Mouse (Mus musculus) forebrain, embryonic 16.5 days (tissue): ENCODE measurements at regions not wholly inside any gene's neighbourhood (a gene's known extent, or its start where the extent isn't known, plus 50 kb on each side); places are given as distances from the start of the nearest gene placed in this dataset.
"Not testable (repeated sequence)": the region's sequence is repeated elsewhere in the genome, so short reads cannot be mapped to it uniquely, and the experiment has no call there.

Source experiments
- ATAC-seq: fragments of 200-750 bp; cut with Nextera tagmentation; 2 replicates; pipeline ENCODE4 v1.8.0; 2017; ENCODE audit warnings: mild to moderate bottlenecking, moderate library complexity
- H3K27ac ChIP-seq: fragments of 300-500 bp; sonication (generic); 2 replicates; pipeline ENCODE4 v1.5.1; 2014; ENCODE audit warnings: low read length, control low read depth
- H3K27me3 ChIP-seq: fragments of 300-500 bp; sonication (generic); replicated peaks from 2 replicates; pipeline ENCODE4 v1.6.1; 2014; ENCODE audit warnings: low read length; ENCODE audit not compliant: control insufficient read depth, insufficient read depth
- H3K36me3 ChIP-seq: fragments of 300-500 bp; sonication (generic); 2 replicates; pipeline ENCODE4 v1.6.1; 2014; ENCODE audit not compliant: control insufficient read depth, insufficient read depth
- H3K4me1 ChIP-seq: fragments of 300-500 bp; sonication (generic); replicated peaks from 2 replicates; pipeline ENCODE4 v1.6.1; 2014; ENCODE audit warnings: low read length; ENCODE audit not compliant: control insufficient read depth, insufficient read depth
- H3K4me2 ChIP-seq: fragments of 300-500 bp; sonication (generic); 2 replicates; pipeline ENCODE4 v1.6.1; 2014; ENCODE audit warnings: mild to moderate bottlenecking, low read length, control low read depth
- H3K4me3 ChIP-seq: fragments of 300-500 bp; sonication (generic); replicated peaks from 2 replicates; pipeline ENCODE4 v1.5.1; 2014; ENCODE audit warnings: mild to moderate bottlenecking, low read length, control low read depth
- H3K9ac ChIP-seq: fragments of 300-500 bp; sonication (generic); replicated peaks from 2 replicates; pipeline ENCODE4 v1.6.1; 2014; ENCODE audit warnings: low read depth, low read length, control low read depth
- H3K9me3 ChIP-seq: fragments of 300-500 bp; sonication (generic); 2 replicates; pipeline ENCODE4 v1.6.1; 2016; ENCODE audit warnings: low read length; ENCODE audit not compliant: control insufficient read depth
- WGBS: fragments of 180-500 bp; shearing (Covaris S2); extraction: QIAGEN DNeasy Blood & Tissue Kit; methylation state at CpG from one replicate; pipeline ENCODE4 v1.1.7; 2014; 5-methylcytosine and 5-hydroxymethylcytosine counted together

DNA sequence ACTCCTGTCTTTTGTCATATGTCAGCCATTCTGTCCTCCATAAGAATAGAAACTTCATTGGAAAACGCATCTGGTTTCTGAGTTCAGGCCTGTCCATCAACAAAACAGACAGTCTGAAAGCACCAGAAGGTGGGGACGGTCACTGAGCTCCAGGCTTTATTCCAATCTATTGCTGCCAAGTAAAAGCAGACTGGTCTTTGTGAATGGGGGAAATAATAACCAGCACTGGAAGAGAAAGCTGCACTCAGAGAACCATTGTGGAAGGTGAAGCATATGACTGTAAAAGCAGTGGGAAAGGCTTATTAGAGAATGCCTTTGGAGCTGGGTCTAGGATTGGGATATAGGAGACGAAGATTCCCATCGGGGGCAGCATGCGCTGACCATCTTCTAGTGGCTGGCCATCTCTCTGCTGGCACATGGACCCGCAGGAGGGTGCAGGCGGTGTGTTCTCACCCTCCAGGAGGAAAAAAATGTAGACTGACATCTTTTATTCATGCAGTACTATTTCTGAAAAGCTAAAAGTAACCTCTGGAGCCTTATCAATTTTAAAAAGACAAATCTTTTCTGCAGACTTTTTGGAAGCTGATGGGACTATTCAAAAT, 1638.0 kb downstream of the Car8 start:
- Histone ChIP-seq H3K9me3 (no peaks in the 10 kb centered on the region), H3K36me3 (no peaks in the 10 kb centered on the region), H3K27me3 (no peaks in the 10 kb centered on the region), H3K4me3 (no peak overlapping the region), H3K4me1 (no peaks in the 10 kb centered on the region; the same call in 1 of the 2 replicates), H3K27ac (peak overlapping the region; percentile 44), H3K4me2 (no peak overlapping the region), H3K9ac (no peak overlapping the region)
- 46% methylated on average over 7 of the region's 7 CpGs for WGBS
- ATAC-seq, result peak; percentile 85

GRCm38 (mm10) chr4:6596321-6596720, 1642.5 kb downstream of the Car8 start:
- Histone ChIP-seq H3K4me2 (no peak overlapping the region), H3K9me3 (no peaks in the 10 kb centered on the region), H3K36me3 (no peaks in the 10 kb centered on the region), H3K27me3 (no peaks in the 10 kb centered on the region), H3K9ac (no peak overlapping the region), H3K4me3 (no peak overlapping the region), H3K27ac (no peak overlapping the region), H3K4me1 (no peaks in the 10 kb centered on the region; the same call in 1 of the 2 replicates)
- WGBS, result 74% methylated on average over 1 of the region's 1 CpGs
- no peak for ATAC-seq

DNA sequence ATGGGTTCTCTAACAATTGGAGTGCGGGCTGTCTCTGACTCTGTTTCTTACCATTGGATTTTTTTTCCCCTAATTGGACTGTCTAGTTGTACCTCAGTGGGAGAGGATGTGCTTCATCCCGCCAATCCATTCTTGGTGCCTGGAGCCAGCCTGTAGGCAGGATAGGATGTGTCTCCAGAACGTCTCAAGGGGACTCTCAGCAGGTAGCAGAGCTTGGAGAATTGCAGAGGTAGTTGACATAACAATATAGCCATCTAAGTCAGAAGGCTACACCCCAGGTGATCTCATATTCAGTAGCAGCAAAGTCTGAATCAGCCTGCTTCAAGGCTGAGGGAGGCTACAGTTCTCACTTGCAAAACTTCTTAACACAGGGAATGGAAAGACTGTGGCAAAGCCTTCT, 1646.0 kb downstream of the Car8 start:
- WGBS, result 75% methylated on average over 3 of the region's 3 CpGs
- H3K27me3 ChIP-seq, result not testable (repeated sequence)

DNA sequence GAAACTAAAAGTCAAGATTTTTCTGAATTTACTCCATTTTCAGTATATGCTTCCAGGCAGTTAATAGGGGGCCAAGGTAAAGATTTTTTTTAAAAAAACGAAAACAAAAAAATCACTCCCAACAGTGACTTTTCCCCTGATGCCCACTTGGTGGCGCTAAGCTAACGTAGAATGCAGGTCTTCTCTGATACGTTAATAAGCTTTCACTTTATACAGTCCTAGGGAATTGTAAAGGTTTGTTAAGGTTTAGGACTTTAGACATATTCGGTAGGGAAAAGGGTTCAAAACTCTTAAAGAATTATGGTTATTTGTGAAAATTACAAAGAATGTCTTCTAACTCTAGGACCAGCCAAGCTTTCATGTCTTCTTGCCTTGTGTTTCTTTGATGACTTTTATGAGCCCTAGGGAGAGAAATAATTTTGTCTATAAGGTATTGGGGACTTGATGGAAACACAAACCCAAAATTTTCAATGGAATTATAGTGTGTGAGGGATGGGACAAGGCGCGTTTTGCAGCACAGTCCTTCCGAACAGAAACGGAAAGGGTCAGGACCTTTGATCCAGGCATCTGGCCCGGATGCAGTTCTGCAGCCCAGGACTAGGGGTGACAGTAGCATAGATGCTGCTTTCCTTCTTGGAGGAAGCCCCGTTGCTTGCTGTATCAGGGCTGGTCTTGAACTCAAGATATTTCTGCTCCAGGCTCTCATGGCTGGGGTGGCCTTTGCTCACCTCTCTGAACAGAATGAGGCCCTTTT, 1677.1 kb downstream of the Car8 start:
- WGBS, result 40% methylated on average over 11 of the region's 11 CpGs
- no peaks in the 10 kb centered on the region for H3K4me1 ChIP-seq
- ATAC-seq, result peak; percentile 75

More for the DNA sequence above, 1646.0 kb downstream of the Car8 start:
- ATAC-seq, H3K4me3 ChIP-seq, H3K36me3 ChIP-seq, H3K4me1 ChIP-seq, H3K4me2 ChIP-seq, H3K9ac ChIP-seq, H3K9me3 ChIP-seq, H3K27ac ChIP-seq: not testable (repeated sequence)

DNA sequence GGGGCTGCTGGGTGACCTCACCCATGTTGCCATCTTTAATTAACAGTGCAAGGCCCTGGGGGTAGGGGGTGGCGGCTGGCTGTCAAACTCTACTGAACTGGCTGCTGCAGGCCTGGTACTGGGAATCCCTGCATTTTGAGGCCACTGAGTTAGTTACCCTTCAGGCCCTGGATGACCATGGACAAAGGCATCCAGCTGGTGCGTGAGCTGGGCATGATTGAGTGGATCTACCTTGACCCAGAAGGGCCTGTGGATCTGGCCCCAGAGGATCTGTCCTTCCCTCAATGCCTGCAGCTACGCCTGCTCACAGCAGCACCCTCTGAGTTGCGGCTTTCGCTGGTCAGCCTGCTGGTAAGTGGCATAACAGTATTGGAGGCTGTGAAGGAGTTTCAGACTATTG, 1699.2 kb downstream of the Car8 start:
- no peaks in the 10 kb centered on the region for H3K36me3 ChIP-seq
- no peak overlapping the region for H3K4me3 ChIP-seq
- ATAC-seq, result no peak
- H3K27me3 ChIP-seq, result no peaks in the 10 kb centered on the region
- H3K4me2 ChIP-seq, result no peak overlapping the region
- H3K4me1 ChIP-seq, result no peaks in the 10 kb centered on the region
- H3K27ac ChIP-seq, result no peak overlapping the region
- H3K9ac ChIP-seq, result no peak overlapping the region
- 92% methylated on average over 5 of the region's 5 CpGs for WGBS
- H3K9me3 ChIP-seq, result no peaks in the 10 kb centered on the region

More for the DNA sequence above, 1677.1 kb downstream of the Car8 start:
- Histone ChIP-seq H3K27me3 (no peaks in the 10 kb centered on the region), H3K36me3 (no peaks in the 10 kb centered on the region), H3K4me3 (no peak overlapping the region), H3K9me3 (no peaks in the 10 kb centered on the region), H3K9ac (no peak overlapping the region), H3K27ac (no peak overlapping the region), H3K4me2 (no peak overlapping the region)

DNA sequence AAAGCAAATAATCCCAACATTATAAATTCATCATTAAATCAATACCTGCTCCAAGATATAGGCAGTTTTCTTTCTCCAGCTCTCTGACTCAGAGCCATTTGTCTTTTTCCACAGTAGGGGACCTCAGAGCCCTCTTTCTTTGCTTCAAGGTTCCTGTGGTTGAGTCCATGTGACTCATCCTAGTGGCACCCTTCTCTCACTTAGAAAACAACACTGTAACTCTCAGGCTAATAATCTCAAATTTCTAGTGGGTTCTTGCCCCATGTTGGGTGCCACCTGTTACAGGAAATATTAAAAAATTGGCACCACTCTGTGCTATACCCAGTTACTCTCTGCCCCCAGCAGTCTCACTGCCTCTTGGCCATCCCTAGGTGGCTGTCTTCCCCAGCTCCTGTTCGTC, 1706.4 kb downstream of the Car8 start:
- WGBS, result 93% methylated on average over 1 of the region's 1 CpGs
- H3K9ac ChIP-seq, result no peak overlapping the region
- ATAC-seq, result no peak

DNA sequence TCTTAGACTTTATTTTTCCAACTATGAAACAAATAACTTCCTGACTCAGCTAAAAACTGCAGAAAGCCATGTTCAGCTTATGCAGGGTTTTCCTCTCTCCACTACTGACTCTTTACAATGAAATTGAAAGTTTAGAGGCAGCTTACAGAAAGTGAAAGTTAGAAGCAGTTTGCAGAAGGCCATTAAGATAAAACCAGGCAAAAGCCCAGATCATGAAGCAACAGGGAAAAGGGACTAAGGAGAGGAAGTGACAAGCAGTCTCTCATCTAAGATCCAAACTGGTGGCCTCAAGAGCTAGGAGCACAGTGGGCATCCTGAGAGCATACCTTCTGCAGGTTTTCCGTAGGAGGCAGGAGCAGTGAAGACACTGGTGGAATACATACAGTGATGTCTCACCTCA, 1721.2 kb downstream of the Car8 start:
- no peaks in the 10 kb centered on the region for H3K9me3 ChIP-seq
- no peak for ATAC-seq

More for the DNA sequence above, 1706.4 kb downstream of the Car8 start:
- H3K36me3 ChIP-seq, result no peaks in the 10 kb centered on the region
- H3K4me2 ChIP-seq, result no peak overlapping the region
- H3K27ac ChIP-seq, result no peak overlapping the region
- H3K27me3 ChIP-seq, result no peaks in the 10 kb centered on the region
- no peaks in the 10 kb centered on the region for H3K4me1 ChIP-seq
- H3K9me3 ChIP-seq, result no peaks in the 10 kb centered on the region
- no peak overlapping the region for H3K4me3 ChIP-seq

DNA sequence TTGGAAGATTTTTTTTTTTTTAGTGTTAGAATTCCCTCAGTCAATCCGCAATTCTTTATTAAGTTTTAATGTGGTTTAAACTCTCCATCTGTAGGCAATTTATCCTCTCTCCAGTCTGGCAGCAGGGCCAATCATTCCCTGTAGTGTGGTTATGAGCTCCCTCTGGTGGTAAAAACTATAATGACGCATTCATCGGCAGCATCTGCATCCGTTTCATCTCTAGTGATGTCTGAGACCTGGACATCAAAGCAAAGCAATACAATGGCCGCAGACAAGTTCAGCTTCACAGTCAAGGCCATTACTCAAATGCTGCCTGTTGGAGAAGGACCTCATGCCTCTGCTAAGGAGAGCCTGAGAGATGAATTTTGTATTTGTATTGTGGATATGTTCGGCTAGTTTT, 1721.7 kb upstream of the Impad1 start:
- no peak overlapping the region for H3K4me3 ChIP-seq

More for the DNA sequence above, 1721.2 kb downstream of the Car8 start:
- H3K4me1 ChIP-seq, result peaks cover 9% of the 10 kb centered on the region
- no peak overlapping the region for H3K9ac ChIP-seq
- H3K27ac ChIP-seq, result no peak overlapping the region
- H3K4me2 ChIP-seq, result no peak overlapping the region
- H3K4me3 ChIP-seq, result no peak overlapping the region
- 95% methylated on average over 1 of the region's 1 CpGs for WGBS
- no peaks in the 10 kb centered on the region for H3K27me3 ChIP-seq
- no peaks in the 10 kb centered on the region for H3K36me3 ChIP-seq

GRCm38 (mm10) chr4:6513635-6514034, 1720.5 kb upstream of the Impad1 start:
- Histone ChIP-seq H3K4me2 (no peak overlapping the region), H3K27ac (no peak overlapping the region), H3K27me3 (no peaks in the 10 kb centered on the region), H3K9ac (no peak overlapping the region), H3K36me3 (no peaks in the 10 kb centered on the region), H3K4me3 (no peak overlapping the region), H3K9me3 (no peaks in the 10 kb centered on the region), H3K4me1 (peaks cover 9% of the 10 kb centered on the region)
- ATAC-seq, result peak; percentile 71
- 55% methylated on average over 3 of the region's 3 CpGs for WGBS

More for the DNA sequence above, 1721.7 kb upstream of the Impad1 start:
- Histone ChIP-seq H3K27ac (no peak overlapping the region), H3K9ac (no peak overlapping the region), H3K27me3 (no peaks in the 10 kb centered on the region), H3K4me2 (no peak overlapping the region), H3K9me3 (no peaks in the 10 kb centered on the region), H3K36me3 (no peaks in the 10 kb centered on the region), H3K4me1 (peaks cover 9% of the 10 kb centered on the region)
- ATAC-seq, result peak; percentile 57
- 23% methylated on average over 6 of the region's 6 CpGs for WGBS
